Mouse (Mus musculus): ENCODE results near the gene Pafah1b1. TPM values are rescaled to one million over a fixed set of nuclear protein-coding genes. Genes with fewer than 3 reads are reported as not detected.

Pafah1b1 gene
- polyA plus RNA-seq, 1 experiment from 2014 or later: 45.1 TPM

DNA sequence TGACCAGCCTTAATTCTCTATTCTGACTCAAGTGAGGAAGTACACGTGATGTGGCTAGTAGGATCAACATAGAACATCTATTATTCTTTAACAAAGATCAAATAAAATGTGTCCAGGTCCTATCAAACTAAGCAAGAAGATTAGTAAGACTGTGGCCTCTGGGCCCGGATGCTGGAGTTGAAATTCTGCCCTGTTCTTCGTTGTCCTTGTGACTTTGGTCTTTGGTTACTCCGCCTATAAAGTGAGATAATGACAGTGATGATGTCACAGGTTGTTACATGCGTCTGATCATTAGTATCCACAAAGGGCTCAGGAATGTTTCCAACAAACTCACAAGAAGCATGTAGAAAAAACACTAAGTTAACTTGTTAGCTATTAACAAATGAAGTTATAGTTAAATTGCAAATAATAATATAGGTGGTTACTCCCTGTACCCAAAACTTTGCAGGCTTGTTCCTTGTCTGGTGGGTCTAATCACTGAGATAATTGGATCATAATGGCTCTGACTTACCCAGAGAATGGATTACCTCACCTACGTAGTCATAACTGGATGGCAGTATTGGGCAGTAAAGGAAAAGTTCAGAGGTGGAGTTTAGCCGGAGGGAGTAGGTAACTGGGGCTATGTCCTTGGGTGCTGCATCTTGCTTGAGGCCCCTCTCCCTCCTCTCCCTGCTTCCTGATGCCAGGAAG is 26.3 kb upstream of the Pafah1b1 start:
- Histone ChIP-seq H3K4me1 (peaks cover 22% of the 10 kb centered on the region), H3K9me3 (no peaks in the 10 kb centered on the region), H3K4me3 (no peak overlapping the region), H3K36me3 (replicated peaks) (no peaks in the 10 kb centered on the region), H3K27me3 (ENCODE audit: poor library complexity, severe bottlenecking) (no peaks in the 10 kb centered on the region), H3K27ac (peak overlapping the region; percentile 83)
- WGBS: 88% methylated on average over 7 of the region's 7 CpGs
- no peak for DNase-seq (ENCODE audit: extremely low spot score, low spot score)

DNA sequence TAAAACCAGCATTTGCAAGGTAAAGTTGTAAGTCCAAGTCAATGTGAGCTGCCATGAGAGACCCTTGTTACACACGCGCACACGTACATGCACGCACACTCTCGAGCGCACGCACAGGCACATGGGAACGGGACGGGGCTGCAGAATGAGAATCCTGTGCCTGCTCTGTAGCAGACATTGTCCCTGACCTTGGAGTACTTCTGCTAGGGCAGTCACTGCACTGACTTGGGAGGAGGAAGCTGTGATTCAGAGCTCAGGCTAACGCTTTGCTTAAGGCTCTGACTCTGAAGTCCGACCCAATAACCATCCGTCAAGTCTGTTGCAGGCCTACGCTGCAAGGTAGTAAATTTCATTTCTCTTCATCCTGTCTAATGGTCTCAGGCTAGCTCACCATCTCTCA is 24.8 kb upstream of the Pafah1b1 start:
- Histone ChIP-seq H3K4me3 (no peak overlapping the region), H3K36me3 (replicated peaks) (no peaks in the 10 kb centered on the region), H3K27me3 (ENCODE audit: poor library complexity, severe bottlenecking) (no peaks in the 10 kb centered on the region), H3K9me3 (no peaks in the 10 kb centered on the region), H3K4me1 (peaks cover 22% of the 10 kb centered on the region), H3K27ac (no peak overlapping the region)
- DNase-seq (ENCODE audit: extremely low spot score, low spot score): no peak
- WGBS: 93% methylated on average over 13 of the region's 13 CpGs

DNA sequence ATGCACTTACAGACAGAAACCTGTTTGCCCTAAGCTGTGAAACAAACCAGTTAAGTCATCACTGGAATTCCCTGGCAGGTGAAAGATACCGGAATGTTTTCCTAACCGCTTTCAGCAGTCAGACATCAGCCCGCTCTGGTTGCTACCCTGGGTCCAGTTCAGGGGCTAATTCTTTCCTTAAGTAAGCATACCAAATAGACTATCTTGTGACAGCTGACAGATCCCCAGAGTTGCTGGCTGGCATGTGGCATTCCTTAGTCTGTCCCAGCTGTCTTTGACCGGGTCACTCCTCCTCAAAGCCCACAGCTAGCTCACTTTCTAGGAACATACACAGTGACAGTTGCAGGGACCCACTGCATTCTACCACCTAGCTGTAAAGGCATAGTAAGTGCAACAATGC is 23.6 kb upstream of the Pafah1b1 start:
- no peaks in the 10 kb centered on the region for H3K36me3 ChIP-seq (replicated peaks)
- H3K4me3 ChIP-seq: no peak overlapping the region
- 68% methylated on average over 4 of the region's 4 CpGs for WGBS
- H3K27me3 ChIP-seq (ENCODE audit: poor library complexity, severe bottlenecking): no peaks in the 10 kb centered on the region
- H3K9me3 ChIP-seq: no peaks in the 10 kb centered on the region
- H3K27ac ChIP-seq: no peak overlapping the region
- DNase-seq (ENCODE audit: extremely low spot score, low spot score): no peak
- H3K4me1 ChIP-seq: peaks cover 21% of the 10 kb centered on the region

DNA sequence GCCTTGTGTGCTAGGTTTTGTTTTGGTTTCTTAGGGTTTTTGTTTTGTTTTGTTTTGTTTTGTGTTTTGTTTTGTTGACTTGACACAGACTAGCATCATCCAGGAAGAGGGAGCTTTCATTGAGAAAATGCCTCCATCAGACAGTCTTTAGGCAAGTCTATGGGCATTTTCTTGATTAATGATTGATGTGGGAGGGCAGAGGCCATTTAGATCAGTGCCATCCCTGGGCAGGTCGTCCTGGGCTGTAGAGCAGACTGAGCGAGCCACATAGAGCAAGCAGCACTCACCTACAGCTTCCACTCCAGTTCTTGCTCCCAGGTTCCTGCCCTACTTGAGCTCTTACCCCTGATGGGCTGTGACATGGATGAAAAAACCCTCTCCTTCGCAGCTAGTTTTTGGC is 13.4 kb upstream of the Pafah1b1 start:
- H3K27me3 ChIP-seq (ENCODE audit: poor library complexity, severe bottlenecking): no peaks in the 10 kb centered on the region
- peaks cover 11% of the 10 kb centered on the region for H3K4me1 ChIP-seq
- DNase-seq (ENCODE audit: extremely low spot score, low spot score): no peak
- no peak overlapping the region for H3K4me3 ChIP-seq
- H3K27ac ChIP-seq: no peak overlapping the region
- H3K9me3 ChIP-seq: no peaks in the 10 kb centered on the region
- no peaks in the 10 kb centered on the region for H3K36me3 ChIP-seq (replicated peaks)
- whole genome bisulfite sequencing: 68% methylated on average over 3 of the region's 3 CpGs

DNA sequence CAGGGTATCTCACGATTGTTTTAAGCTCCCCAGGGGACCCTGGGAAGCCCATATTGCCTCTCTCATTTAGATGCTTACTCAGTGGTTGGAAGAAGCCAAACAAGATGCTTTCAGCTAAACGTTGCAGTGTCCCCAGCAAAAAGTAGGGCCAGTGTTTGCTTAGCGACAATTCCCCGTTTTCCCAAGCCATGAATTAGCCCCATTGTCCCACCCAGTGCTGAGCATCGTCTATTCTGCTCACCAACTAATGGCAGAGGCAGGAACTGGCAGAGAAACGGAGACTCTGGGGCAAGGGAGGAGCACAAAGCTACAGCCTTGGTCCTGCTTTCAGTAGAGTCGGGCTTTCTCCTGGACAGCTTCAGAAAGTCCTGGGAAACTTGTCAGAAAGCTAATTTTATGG is 10.4 kb upstream of the Pafah1b1 start:
- H3K27me3 ChIP-seq (ENCODE audit: poor library complexity, severe bottlenecking): no peaks in the 10 kb centered on the region
- no peak for DNase-seq (ENCODE audit: extremely low spot score, low spot score)
- H3K36me3 ChIP-seq (replicated peaks): no peaks in the 10 kb centered on the region
- H3K4me1 ChIP-seq: peaks cover 11% of the 10 kb centered on the region
- peak overlapping the region; percentile 13; the same call in 1 of the 2 replicates for H3K27ac ChIP-seq
- no peaks in the 10 kb centered on the region for H3K9me3 ChIP-seq
- 13% methylated on average over 7 of the region's 7 CpGs for WGBS
- H3K4me3 ChIP-seq: no peak overlapping the region

DNA sequence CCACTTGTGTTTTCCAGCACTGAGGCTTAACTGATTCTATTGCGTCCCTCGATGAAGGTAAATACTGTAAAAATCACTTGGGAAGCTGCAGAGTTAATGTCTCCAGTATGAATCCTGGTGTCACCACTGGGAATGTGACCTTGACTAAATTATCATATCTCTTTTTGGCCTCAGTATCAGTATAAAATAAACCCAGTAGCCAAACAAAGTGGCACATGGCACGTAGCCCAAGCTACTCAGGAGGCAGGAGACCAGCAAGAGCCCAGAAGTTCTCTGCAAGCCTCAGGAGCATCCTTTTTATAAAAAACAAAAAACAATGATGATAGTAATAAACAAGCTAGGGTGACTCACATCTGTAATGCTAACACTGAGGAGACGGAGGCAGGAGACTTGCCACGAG is 711 bp upstream of the Pafah1b1 start:
- H3K4me3 ChIP-seq: peak overlapping the region; percentile 99; the same call in 1 of the 2 replicates

DNA sequence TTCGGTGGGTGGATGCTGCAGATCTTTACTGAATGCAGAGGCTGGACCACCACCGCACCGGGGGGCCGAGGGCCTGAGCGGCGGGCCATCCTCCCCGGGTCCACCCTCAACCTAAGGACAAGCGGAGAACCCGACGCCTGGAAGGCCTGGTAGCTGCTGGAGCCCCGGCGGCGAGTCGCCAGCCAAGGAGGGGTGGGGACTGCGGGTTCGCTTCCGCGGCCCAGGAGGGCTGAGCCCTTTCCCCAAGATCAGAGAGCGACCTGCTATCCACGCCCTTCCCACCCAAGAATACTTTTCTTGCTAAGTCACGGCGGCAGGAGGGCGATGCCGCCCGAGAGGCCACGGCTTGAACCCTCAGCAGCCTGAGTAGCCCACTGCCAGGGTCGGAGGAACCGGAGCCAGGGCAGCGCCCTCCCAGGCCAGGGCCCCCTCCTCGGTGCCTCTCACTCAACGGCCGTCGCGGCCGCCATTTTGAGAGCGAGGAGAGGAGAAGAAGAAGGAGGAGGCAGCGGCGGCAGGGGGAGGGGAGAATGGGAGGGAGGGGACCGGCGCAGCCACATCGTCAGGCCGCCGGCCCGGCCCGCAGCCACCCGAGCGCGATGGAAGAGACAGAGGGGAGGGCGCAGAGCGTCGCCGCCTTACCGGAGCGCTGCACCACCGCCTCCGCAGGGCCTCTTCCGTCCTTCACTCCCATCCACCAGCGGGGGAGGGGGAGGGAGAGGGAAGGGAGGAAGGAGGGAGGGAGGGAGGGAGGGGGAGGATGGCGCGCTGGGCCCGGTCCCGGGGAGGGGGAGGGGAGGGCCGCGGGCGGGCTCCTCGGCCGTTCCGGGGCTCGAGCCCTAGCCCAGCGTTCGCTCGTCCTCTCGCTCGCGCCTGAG is 874 bp downstream of the Pafah1b1 start:
- Histone ChIP-seq H3K9me3 (no peaks in the 10 kb centered on the region), H3K4me1 (peaks cover 38% of the 10 kb centered on the region), H3K36me3 (replicated peaks) (0 out of 2 replicates have a peak, but pooled peaks cover 2% of the 10 kb centered on the region), H3K27me3 (ENCODE audit: poor library complexity, severe bottlenecking) (no peaks in the 10 kb centered on the region), H3K4me3 (peak overlapping the region; percentile 99), H3K27ac (peak overlapping the region; percentile 99)
- DNase-seq (ENCODE audit: extremely low spot score, low spot score): peak; percentile 87
- under 1% methylated on average over 46 of the region's 75 CpGs for WGBS

More for the DNA sequence above, 711 bp upstream of the Pafah1b1 start:
- 77% methylated on average over 5 of the region's 5 CpGs for WGBS
- Histone ChIP-seq H3K27ac (peak overlapping the region; percentile 99), H3K36me3 (replicated peaks) (0 out of 2 replicates have a peak, but pooled peaks cover 2% of the 10 kb centered on the region), H3K27me3 (ENCODE audit: poor library complexity, severe bottlenecking) (no peaks in the 10 kb centered on the region), H3K9me3 (no peaks in the 10 kb centered on the region), H3K4me1 (peaks cover 36% of the 10 kb centered on the region)
- DNase-seq (ENCODE audit: extremely low spot score, low spot score): no peak

DNA sequence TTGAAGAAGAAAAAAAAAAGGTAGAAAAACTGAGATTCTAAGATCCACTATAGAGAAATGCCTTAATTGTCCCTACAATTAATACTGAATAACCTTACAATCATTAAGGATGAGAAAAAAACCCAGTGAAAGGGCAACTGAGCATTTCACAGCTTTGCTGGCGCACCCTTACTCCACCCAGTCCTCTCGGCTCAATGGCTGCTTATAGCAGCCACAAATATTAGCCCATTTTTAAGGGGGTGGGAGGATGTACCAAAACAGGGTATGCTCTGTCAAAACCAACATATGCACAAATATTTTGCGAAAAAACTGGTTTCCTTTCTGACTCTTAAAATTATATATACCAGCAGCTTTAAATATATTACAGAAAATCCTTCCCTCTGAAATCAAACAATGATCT is 2.5 kb downstream of the Pafah1b1 start:
- Histone ChIP-seq H3K27ac (no peak overlapping the region), H3K27me3 (ENCODE audit: poor library complexity, severe bottlenecking) (no peaks in the 10 kb centered on the region), H3K4me1 (peaks cover 38% of the 10 kb centered on the region), H3K9me3 (no peaks in the 10 kb centered on the region), H3K36me3 (replicated peaks) (0 out of 2 replicates have a peak, but pooled peaks cover 2% of the 10 kb centered on the region), H3K4me3 (peak overlapping the region; percentile 99)
- no peak for DNase-seq (ENCODE audit: extremely low spot score, low spot score)
- 69% methylated on average over 3 of the region's 3 CpGs for WGBS

DNA sequence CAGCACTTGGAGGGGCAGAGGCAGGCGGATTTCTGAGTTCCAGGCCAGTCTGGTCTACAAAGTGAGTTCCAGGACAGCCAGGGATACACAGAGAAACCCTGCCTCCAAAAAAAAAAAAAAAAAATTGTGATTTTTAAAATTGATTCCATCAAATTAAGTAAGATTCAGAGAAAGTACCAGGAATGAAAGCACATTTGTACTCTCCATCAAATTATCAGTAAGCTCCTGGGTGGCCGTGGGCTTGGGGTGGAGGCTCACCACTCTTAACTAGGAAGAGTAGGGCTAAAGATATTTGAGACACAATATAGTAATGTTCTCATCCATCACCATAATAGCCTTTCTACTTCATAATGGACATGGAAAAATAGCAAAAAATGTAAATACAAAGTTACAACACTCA is 3.3 kb downstream of the Pafah1b1 start:
- Histone ChIP-seq H3K27me3 (ENCODE audit: poor library complexity, severe bottlenecking) (no peaks in the 10 kb centered on the region), H3K4me3 (peak overlapping the region; percentile 99; the same call in 1 of the 2 replicates), H3K4me1 (peaks cover 38% of the 10 kb centered on the region), H3K27ac (no peak overlapping the region), H3K9me3 (no peaks in the 10 kb centered on the region), H3K36me3 (replicated peaks) (peaks cover 8% of the 10 kb centered on the region)
- DNase-seq (ENCODE audit: extremely low spot score, low spot score): no peak
- 88% methylated on average over 2 of the region's 2 CpGs for WGBS

DNA sequence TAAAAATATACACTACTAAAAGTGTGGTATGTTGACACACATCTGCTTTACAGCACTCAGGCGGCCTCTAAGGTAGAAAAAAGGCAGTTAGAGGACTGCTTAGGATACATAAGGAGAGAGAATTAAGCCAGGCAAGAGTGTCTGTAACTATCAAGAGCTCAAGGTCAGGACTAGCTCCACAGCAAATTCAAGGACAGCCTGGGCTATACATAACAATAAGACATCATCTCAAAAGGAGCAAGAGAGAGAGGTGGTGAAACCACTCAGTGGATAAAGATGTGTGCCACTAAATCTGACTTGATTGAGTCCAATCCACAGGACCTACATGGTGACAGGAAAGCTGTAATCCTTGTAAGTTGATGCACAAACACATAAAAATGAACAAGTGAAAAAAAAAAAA is 3.8 kb downstream of the Pafah1b1 start:
- Histone ChIP-seq H3K4me3 (no peak overlapping the region), H3K36me3 (replicated peaks) (peaks cover 11% of the 10 kb centered on the region), H3K27me3 (ENCODE audit: poor library complexity, severe bottlenecking) (no peaks in the 10 kb centered on the region), H3K4me1 (peaks cover 38% of the 10 kb centered on the region), H3K27ac (no peak overlapping the region), H3K9me3 (no peaks in the 10 kb centered on the region)
- WGBS: 82% methylated on average over 1 of the region's 1 CpGs
- DNase-seq (ENCODE audit: extremely low spot score, low spot score): no peak

DNA sequence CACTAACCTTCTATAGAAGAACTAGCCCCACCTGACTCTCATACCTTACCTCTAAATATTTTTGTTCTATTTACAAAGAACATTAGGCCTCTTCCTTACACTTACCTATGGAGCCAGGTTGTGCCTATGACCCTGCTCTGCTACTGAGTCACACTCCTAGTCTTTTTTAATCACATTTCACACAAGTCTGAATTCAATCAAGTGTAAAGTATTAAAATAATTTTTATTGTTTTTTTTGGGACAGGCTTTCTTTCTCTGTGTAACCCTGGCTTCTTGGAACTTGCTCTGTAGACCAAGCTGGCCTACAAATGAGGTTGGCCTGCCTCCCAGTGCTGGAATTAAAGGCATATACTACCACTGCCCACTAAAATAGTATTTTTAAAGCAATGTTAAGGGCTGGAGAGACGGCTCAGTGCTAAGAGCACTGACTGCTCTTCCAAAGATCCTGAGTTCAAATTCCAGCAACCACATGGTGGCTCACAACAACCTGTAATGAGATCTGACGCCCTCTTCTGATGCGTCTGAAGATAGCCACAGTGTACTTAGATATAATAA is 8.4 kb downstream of the Pafah1b1 start:
- WGBS: 96% methylated on average over 3 of the region's 3 CpGs
- H3K4me3 ChIP-seq: no peak overlapping the region
- no peak for DNase-seq (ENCODE audit: extremely low spot score, low spot score)

DNA sequence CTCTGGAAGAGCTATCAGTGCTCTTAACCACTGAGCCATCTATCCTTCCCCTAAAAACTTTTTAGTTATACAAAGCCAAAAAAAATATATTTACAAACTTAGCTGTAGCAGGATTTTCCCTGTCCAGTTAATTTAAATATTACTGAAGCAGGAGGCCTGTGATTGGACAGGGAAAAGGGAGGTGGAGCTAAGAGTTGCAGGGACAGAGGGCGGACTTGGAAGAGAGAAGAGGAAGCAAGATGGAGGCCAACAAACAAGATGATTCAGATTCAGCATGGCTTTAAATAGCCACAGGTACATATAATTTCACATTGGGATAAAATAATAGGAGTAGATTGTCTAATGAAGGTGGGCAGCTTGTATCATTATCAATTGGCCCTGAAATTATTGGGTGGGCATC is 13.8 kb downstream of the Pafah1b1 start:
- Histone ChIP-seq H3K4me1 (no peaks in the 10 kb centered on the region), H3K4me3 (no peak overlapping the region)
- WGBS: 91% methylated on average over 1 of the region's 1 CpGs

More for the DNA sequence above, 8.4 kb downstream of the Pafah1b1 start:
- Histone ChIP-seq H3K36me3 (replicated peaks) (peaks cover 31% of the 10 kb centered on the region), H3K27ac (no peak overlapping the region), H3K4me1 (peaks cover 10% of the 10 kb centered on the region), H3K9me3 (no peaks in the 10 kb centered on the region), H3K27me3 (ENCODE audit: poor library complexity, severe bottlenecking) (no peaks in the 10 kb centered on the region)

DNA sequence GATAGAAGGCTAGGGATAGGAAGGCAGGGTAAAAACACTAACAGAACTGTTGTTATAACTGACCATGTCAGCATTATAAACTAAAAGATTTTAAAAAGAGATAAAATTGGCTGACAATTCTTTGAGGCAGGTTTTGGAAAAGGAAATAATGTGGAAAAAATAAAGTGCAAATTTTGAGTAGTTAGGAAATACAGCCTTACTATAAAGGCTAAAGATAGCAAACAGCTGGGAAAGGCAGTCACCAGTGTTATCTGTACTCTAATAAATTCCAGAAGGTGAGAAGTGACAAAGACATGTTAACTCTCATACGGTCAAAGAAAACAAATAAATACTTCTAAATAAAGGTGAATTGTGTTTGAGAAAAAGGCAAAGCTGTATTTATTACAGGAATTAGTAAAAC is 15.7 kb downstream of the Pafah1b1 start:
- H3K4me1 ChIP-seq: no peaks in the 10 kb centered on the region
- no peak overlapping the region for H3K27ac ChIP-seq
- DNase-seq (ENCODE audit: extremely low spot score, low spot score): no peak
- H3K36me3 ChIP-seq (replicated peaks): peaks cover 54% of the 10 kb centered on the region
- H3K4me3 ChIP-seq: no peak overlapping the region
- no peaks in the 10 kb centered on the region for H3K9me3 ChIP-seq
- 91% methylated on average over 1 of the region's 1 CpGs for WGBS
- H3K27me3 ChIP-seq (ENCODE audit: poor library complexity, severe bottlenecking): no peaks in the 10 kb centered on the region

More for the DNA sequence above, 13.8 kb downstream of the Pafah1b1 start:
- Histone ChIP-seq H3K36me3 (replicated peaks) (peaks cover 47% of the 10 kb centered on the region), H3K27me3 (ENCODE audit: poor library complexity, severe bottlenecking) (no peaks in the 10 kb centered on the region), H3K27ac (no peak overlapping the region), H3K9me3 (no peaks in the 10 kb centered on the region)
- DNase-seq (ENCODE audit: extremely low spot score, low spot score): no peak
